Mouse (Mus musculus): ENCODE results near the gene Fcho1. TPM values are rescaled to one million over a fixed set of nuclear protein-coding genes. Genes with fewer than 3 reads are reported as not detected.

Gene Fcho1
- total RNA-seq, 2 experiments from 2014 or later = 94.9 to 99.9 TPM

DNA sequence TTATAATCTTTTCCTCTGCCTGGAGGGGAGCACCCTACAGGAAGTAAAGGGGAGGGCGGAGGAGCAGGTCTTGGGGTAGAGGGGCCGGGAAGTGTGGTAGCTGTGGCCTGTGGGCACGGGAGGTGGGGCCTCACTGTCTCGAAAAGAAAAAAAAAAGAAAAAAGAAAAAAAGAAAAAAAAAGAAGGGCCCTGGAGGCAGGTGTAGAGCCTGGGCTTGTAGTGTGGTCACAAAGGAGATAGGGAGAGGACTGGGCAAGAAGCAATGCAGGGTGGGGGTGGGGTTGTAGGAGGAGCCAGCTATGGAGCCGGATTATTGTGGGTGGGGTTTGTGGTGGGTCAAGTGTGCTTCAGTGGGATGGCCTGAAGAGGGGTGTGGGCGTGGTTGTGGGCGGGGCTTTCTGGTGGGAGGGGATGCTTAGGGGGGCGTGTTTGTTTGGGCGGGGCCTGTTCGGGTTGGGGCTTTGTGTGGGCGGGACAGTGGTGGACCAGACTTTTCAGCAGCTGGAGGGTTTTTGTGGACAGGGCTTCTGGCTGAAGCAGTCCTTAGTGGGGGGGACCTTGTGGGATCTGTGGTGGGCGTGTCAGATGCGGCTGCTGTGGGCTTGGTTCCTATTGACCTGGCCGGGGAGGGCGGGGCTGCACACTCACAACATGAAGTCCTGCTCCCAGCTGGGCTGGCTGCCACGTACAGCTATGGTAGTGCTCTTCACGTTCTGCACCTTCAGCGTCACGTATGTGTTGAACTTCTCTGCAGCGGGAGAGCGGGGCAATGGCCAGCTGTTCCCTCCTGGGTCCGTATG lies 60.0 kb downstream of the Fcho1 start:
- no peak for DNase-seq (ENCODE audit: low spot score in 2 of 2)

DNA sequence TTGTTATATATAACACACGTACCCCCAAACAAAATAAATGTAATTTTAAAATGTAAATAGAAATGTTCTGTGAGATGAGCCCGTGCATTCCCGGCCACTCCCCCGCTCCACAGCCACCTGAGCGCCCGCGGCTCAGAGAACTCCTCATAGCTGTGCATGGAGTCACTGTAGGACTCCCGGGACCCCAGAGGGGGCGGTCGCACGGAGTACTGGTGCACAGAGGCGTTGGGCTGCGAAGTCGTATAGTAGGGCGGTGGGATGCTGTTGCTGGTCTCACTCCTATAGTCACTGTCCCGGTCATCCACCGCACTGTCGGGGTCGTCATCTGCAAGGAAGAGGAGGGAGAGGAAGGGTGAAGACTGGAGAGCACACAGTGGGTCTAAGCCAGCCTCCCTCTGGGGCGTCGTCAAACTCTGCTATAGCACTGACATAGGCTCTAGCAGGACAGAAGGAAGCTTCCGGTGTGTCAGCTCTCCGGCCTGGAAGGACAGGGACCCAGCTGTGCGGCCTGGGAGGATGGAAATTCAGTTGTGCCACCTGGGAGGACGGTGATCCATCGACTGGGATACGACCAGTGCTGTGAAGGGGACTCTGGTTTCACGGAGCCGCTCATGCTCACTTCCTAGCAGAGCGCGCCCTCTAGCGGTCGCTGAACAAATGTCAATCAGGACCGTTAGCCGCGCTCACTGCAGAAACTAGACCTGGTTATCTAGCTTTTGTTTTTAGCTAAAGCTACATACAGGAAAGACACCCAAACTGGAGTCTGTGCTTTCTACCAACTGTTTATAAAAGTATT lies 65.0 kb downstream of the Fcho1 start:
- peak; percentile 81 to 92 for DNase-seq (ENCODE audit: low spot score in 2 of 2)

DNA sequence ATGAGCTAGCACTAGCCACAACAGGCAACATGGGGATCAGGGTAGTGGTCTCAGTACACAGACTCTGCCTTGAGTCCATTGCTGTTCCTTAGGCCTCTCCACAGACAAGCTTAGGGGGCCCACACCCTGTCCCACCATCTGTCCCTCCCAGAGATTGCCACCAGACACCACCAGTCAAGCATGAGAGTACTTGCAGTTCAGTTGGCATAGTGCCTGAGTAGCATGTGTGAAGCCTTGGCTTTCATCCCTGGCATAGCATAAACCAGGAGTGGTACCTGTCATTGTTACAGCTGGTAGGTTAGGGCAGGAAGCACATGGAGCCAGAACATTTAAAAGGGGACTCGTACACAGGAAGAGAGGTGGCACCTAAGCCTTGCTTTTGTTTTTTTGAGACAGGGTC lies 65.8 kb downstream of the Fcho1 start:
- no peak for DNase-seq (ENCODE audit: low spot score in 2 of 2)

DNA sequence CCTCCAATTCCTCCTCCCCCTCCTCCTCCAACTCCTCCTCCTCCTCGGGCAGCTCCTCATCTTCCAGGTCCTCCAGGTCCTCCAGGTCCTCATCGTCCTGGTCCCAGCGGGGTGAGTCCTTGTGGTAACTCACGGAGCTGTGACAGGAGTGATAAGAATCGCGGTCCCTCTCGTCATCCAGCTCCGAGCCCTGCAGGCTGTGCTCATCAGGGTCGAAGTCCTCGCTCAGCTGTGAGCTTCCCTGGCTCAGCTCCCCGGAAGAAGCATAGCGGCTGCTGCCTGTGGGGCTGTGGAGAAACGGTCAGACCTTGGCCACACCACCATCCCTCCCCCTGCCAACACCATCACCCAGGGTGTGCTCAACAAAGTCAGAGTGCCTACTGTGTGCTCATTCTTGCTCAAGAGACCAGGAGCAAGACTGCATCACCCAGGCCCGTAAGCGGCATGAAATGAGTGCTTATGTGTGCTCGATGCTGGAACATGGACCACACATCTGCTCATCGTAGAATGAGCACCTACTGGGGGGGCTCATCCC lies 66.9 kb downstream of the Fcho1 start:
- DNase-seq (ENCODE audit: low spot score in 2 of 2) = no peak

Other genes with a start within 250 kb of the Fcho1 start
- gene Ano8, start 239.8 kb downstream of the Fcho1 start, total RNA-seq (2021) = 10 to 100 TPM; 48.4 to 49.2 TPM
- gene Gtpbp3, start 237.6 kb downstream of the Fcho1 start, total RNA-seq (2021) = 10 to 100 TPM; 30.4 to 36.1 TPM
- gene Plvap, start 214.0 kb downstream of the Fcho1 start, total RNA-seq (2021) = 1 to 10 TPM; 7.4 to 7.9 TPM
- gene Ccdc194, start 200.0 kb downstream of the Fcho1 start, total RNA-seq (2021) = not detected
- 1 to 10 TPM; 3.8 to 5.4 TPM for gene Bst2, start 188.3 kb downstream of the Fcho1 start, total RNA-seq (2021)
- 10 to 100 TPM; 29.9 to 37.9 TPM for gene Mvb12a, start 182.8 kb downstream of the Fcho1 start, total RNA-seq (2021)
- under 1 TPM in 1 of 2 experiments, not detected in 1; 0.20 TPM for gene Tmem221, start 166.8 kb downstream of the Fcho1 start, total RNA-seq (2021)
- under 1 TPM; 0.12 to 0.15 TPM for gene Nxnl1, start 159.1 kb downstream of the Fcho1 start, total RNA-seq (2021)
- 100 to 1,000 TPM; 105 to 126 TPM for gene Slc27a1, start 156.8 kb downstream of the Fcho1 start, total RNA-seq (2021)
- 10 to 100 TPM; 32.0 to 33.1 TPM for gene Pgls, start 133.5 kb downstream of the Fcho1 start, total RNA-seq (2021)
- gene Fam129c, start 128.1 kb downstream of the Fcho1 start, total RNA-seq (2021) = 1 to 10 TPM; 2.5 to 3.1 TPM
- gene Colgalt1, start 114.7 kb downstream of the Fcho1 start, total RNA-seq (2021) = 10 to 100 TPM; 53.7 to 54.1 TPM
- gene Unc13a, start 54.0 kb downstream of the Fcho1 start, total RNA-seq (2021) = 100 to 1,000 TPM; 226 to 246 TPM
- gene Jak3, start 49.4 kb downstream of the Fcho1 start, total RNA-seq (2021) = 1 to 10 TPM; 3.7 to 4.4 TPM
- gene Insl3, start 36.5 kb downstream of the Fcho1 start, total RNA-seq (2021) = 1 to 10 TPM; 1.7 to 1.8 TPM
- gene B3gnt3, start 23.9 kb downstream of the Fcho1 start, total RNA-seq (2021) = under 1 TPM; 0.33 to 0.59 TPM
- 10 to 100 TPM; 11.5 to 11.6 TPM for gene Zfp709, start 156.3 kb upstream of the Fcho1 start, total RNA-seq (2021)
- gene Zfp882, start 182.9 kb upstream of the Fcho1 start, total RNA-seq (2021) = 10 to 100 TPM; 15.2 to 16.2 TPM
- 10 to 100 TPM; 24.5 to 26.0 TPM for gene Zfp617, start 182.9 kb upstream of the Fcho1 start, total RNA-seq (2021)
- gene Zfp961, start 225.3 kb upstream of the Fcho1 start, total RNA-seq (2021) = 10 to 100 TPM; 16.7 to 20.0 TPM

All from layer of hippocampus, adult 18-20 months (tissue).